Mouse (Mus musculus) urinary bladder, postnatal 14 days (tissue): ENCODE results near the gene Dazap1.

Experiments
- DNase-seq: peaks from one replicate; pipeline ENCODE4 v3.0.0; 2021; ENCODE audit warnings: low spot score

Gene Dazap1

DNA sequence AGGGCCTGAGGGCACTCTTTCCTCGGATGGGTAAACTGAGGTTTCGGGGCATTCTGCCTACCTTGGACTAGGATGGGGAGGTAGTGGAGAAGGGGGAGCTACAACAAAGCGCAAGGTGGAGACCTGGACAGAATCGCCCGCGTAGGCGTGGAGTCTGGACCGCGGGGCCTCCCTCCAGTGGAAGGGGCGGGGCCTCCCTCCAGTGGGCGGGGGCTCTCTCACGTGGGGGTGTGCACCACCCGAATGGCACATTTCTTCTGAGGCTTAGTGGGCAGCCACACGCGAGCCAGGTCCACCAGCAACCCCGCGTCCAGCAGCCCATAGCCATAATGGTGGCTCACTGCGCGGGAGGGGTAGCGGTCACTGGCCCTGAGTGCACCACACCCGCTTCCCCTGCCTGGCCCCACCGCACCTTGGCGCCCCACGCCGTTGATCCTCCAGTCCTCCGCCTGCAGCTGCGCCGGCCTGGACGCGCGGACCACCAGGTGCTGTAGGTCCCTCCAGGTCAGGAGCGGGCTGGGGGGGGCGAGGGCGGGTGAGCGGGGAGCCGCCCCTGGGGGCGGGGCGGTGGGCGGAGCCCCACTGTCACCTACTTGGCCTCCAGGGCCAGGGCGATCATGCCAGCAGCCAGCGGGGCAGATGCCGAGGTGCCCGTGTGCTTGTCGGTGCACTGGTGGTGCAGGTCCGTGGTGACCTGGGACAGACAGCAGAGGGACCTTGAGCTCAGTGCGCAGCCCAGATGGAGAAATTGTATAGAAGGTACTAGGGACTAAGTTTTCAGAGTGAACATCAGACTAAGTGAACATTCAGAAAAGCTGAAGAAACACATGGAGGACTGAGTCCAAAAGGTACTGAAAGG lies 62.2 kb downstream of the Dazap1 start:
- DNase-seq: peak; percentile 80

DNA sequence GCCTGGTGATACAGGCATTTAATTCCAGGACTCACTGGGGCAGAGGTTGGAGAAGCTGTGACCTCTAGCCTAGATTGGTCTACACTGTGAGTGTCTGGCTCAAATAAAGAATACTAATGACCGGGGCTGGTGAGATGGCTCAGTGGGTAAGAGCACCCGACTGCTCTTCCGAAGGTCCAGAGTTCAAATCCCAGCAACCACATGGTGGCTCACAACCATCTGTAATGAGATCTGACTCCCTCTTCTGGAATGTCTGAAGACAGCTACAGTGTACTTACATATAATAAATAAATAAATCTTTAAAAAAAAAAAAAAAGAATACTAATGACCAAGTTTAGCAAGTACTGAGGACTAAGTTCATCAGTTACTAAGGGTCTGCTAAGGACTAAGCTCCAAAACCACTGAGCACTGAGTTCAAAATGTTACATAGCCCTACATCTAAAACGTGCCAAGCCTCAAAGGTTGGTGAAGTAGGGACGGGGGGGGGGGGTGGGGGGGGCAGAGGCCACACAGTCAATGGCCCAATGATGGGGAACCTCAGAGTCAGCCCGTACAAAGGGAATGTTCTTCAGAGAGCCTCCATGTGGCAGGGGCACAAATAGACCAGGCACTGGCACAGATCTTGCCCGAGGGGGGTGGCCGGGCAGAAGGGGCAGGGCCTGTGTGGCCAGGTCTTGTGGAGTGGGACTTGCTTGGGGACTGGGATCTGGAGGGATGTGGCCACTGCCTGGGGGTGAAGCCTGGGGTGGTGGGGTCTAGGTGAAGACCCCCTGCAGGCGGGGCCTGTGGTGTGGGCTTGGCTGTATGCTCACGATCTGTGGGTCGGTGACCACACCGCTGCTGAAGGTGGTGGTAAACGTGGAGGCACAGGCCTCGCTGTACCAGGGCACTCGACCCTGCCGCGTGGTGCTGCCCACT lies 63.1 kb downstream of the Dazap1 start:
- no peak for DNase-seq

GRCm38 (mm10) chr10:80325045-80325444 lies 63.8 kb downstream of the Dazap1 start:
- DNase-seq: no peak

DNA sequence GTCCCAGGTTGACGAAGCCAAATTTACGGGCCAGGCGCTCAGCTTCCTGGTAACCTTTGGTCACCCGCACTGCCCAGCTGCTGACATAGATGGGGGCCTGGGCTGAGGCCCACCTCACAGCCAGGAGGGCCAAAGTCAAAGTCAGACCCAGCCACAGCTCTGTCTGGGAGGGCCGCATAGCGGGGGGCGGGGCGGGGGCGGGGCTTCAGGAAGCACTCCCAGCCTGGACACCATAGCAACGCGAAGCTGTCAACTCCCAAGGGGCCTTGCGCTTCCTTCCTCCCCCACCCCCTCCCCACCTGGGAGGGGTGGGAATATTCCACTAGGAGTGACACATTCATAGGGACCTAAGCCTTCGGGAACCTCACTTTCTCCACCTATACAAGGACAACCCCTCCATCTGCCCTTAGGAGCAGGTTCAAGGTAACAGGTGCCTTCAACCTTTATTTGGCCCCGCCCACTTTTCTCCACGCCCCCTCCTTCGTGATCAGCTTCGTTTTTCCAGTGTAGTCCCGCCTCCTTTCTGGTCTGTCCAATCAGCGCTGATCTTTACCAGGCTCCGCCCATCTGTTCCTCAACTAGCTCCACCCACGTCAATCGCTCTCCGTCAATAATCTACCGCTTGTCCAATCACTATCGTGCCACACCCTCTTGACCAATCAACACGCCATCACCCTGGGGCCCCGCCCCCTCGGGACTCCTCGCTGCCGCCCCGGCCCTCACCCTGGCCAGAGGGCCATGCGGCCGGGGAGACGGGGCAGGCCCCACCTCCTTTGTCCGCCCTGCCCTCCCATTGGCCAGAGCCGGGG lies 68.2 kb downstream of the Dazap1 start, which contains the start of the genes Pcsk4 and Reep6:
Pcsk4 (minus strand) TSS at position 226 of the 809 bp plus-strand sequence.
Reep6 (plus strand) TSS at position 681 of the 809 bp plus-strand sequence.
- peak; percentile 97 for DNase-seq

GRCm38 (mm10) chr10:80330084-80330483 lies 68.8 kb downstream of the Dazap1 start:
- no peak for DNase-seq

DNA sequence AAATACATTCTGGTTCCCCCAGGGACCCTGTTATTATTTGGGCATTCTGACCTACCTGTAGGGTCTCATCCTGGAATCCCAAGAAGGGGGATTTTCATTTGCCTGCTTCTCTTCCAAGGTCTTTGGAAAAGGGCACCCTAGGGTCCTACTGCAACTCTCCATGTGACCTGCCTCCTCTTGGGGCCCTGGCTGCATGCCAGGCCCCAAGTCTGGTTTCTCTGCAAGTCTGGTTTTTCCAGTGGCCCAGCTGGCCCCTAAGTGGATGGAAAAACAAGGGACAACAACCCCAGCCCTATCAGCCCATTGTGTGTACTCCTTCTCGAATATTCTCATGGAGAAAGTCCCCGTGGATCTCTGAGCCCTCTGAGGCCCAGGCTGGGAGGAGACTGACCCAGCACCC lies 69.6 kb downstream of the Dazap1 start:
- no peak for DNase-seq

GRCm38 (mm10) chr10:80331636-80332524 lies 70.6 kb downstream of the Dazap1 start:
- no peak for DNase-seq

DNA sequence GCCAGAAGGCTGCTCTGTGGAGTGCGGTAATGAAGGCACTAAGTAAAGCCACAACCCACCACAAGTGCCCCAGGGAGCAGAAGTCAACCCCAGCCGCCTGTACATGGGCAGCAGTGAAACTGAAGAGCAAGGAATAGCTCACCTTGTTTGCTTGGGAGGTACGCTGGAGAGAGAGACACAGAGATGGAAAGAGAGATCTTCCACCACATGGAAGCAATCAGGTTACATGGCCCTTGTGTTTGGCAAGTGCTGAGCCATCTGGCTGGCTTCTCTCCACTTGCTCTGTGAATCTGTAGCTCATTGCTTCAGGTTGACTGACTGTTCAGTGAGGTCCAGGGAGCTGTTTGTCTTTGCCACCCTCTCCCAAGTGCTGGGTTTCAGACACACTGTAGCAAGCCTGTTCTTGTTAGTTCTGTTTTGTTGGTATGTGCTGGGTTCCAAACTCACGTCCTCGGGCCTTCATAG lies 71.3 kb downstream of the Dazap1 start:
- no peak for DNase-seq

DNA sequence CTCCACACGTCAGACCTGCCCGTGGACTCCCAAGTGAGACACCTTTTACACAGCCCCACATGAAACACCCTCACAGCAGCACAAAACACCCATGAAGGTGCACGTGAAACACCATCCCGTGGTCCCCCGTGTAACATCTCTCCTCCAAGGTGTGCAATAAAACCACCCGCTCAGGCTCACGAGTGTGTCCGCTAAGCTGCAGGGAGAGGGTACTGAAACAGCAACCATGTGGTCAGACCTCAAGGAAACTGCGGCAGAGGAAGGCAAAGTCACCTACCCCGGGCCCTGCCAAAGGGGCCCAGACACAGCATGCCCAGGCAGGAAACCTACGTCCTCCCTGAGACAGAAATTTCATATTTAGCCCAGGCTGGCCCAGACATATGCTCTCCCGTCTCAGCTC lies 75.0 kb downstream of the Dazap1 start:
- DNase-seq: no peak
